Mouse (Mus musculus) heart, adult 2 months (tissue): ENCODE results near the gene Spout1.

Source experiments
- CTCF ChIP-seq: fragments of 200-600 bp; IDR thresholded peaks from 2 replicates; pipeline ENCODE4 v1.8.1; 2022; ENCODE audit warnings: antibody characterized with exemption, mild to moderate bottlenecking, moderate library complexity
- EP300 ChIP-seq: fragments of 200-500 bp; IDR thresholded peaks from 2 replicates; pipeline ENCODE4 v1.6.1; 2011; ENCODE audit warnings: low read depth, low read length, control low read depth; ENCODE audit not compliant: insufficient read depth
- POLR2A ChIP-seq: fragments of 200-500 bp; IDR thresholded peaks from 2 replicates; pipeline ENCODE4 v1.6.1; 2011; ENCODE audit warnings: mild to moderate bottlenecking, low read depth, low read length, control low read depth; ENCODE audit not compliant: insufficient read depth

GRCm38 (mm10) chr2:30166677-30167076, 11.6 kb downstream of the Spout1 start:
- TF ChIP-seq CTCF (peak; percentile 42), POLR2A (no peak), EP300 (no peak)
